Mouse (Mus musculus) thymus, postnatal 10 days (tissue): ENCODE measurements at regions not wholly inside any gene's neighbourhood (a gene's known extent, or its start where the extent isn't known, plus 50 kb on each side); places are given as distances from the start of the nearest gene placed in this dataset.

Experiments used
- DNase-seq, 2 experiments: peaks; one replicate each; pipeline ENCODE4 v3.0.0; 2021; ENCODE audit warnings: low spot score in 2 of 2

GRCm38 (mm10) chr9:47054595-47054994 lies 56.1 kb downstream of the Gm4791 start:
- DNase-seq, result no peak

GRCm38 (mm10) chr9:47055558-47055957 lies 57.0 kb downstream of the Gm4791 start:
- DNase-seq, result no peak

- no peak for DNase-seq
Measured at GRCm38 (mm10) chr9:47059339-47060005, 60.9 kb downstream of the Gm4791 start.

- no peak for DNase-seq
Measured at GRCm38 (mm10) chr9:47060757-47061156, 62.2 kb downstream of the Gm4791 start.

- DNase-seq, result no peak
Measured at GRCm38 (mm10) chr9:47062516-47062915, 64.0 kb downstream of the Gm4791 start.

GRCm38 (mm10) chr9:47063751-47064150 lies 65.2 kb downstream of the Gm4791 start:
- DNase-seq, result no peak

GRCm38 (mm10) chr9:47064463-47065032 lies 66.0 kb downstream of the Gm4791 start:
- no peak for DNase-seq

GRCm38 (mm10) chr9:47069436-47069835 lies 70.9 kb downstream of the Gm4791 start:
- DNase-seq, result no peak

- no peak for DNase-seq
Measured at GRCm38 (mm10) chr9:47070958-47071357, 72.4 kb downstream of the Gm4791 start.

GRCm38 (mm10) chr9:47076946-47077345 lies 78.4 kb downstream of the Gm4791 start:
- no peak for DNase-seq

- DNase-seq, result no peak
Measured at GRCm38 (mm10) chr9:47077416-47077815, 78.9 kb downstream of the Gm4791 start.

GRCm38 (mm10) chr9:47077945-47078344 lies 79.4 kb downstream of the Gm4791 start:
- no peak for DNase-seq

- DNase-seq, result no peak
Measured at GRCm38 (mm10) chr9:47081407-47081806, 82.9 kb downstream of the Gm4791 start.

- no peak for DNase-seq
Measured at GRCm38 (mm10) chr9:47091796-47092195, 93.3 kb downstream of the Gm4791 start.

GRCm38 (mm10) chr9:47095656-47096055 lies 97.1 kb downstream of the Gm4791 start:
- DNase-seq, result no peak

- no peak for DNase-seq
Measured at GRCm38 (mm10) chr9:47103316-47103715, 104.8 kb downstream of the Gm4791 start.

- no peak for DNase-seq
Measured at GRCm38 (mm10) chr9:47103966-47104365, 105.4 kb downstream of the Gm4791 start.

- DNase-seq, result no peak
Measured at GRCm38 (mm10) chr9:47108096-47108495, 109.6 kb downstream of the Gm4791 start.

GRCm38 (mm10) chr9:47119253-47119652 lies 120.7 kb downstream of the Gm4791 start:
- no peak for DNase-seq

- DNase-seq, result no peak
Measured at GRCm38 (mm10) chr9:47123113-47123512, 124.6 kb downstream of the Gm4791 start.

GRCm38 (mm10) chr9:47125517-47125916 lies 127.0 kb downstream of the Gm4791 start:
- no peak for DNase-seq

GRCm38 (mm10) chr9:47126236-47126635 lies 127.7 kb downstream of the Gm4791 start:
- no peak for DNase-seq

- DNase-seq, result no peak
Measured at GRCm38 (mm10) chr9:47127756-47128424, 129.3 kb downstream of the Gm4791 start.
